Mouse (Mus musculus) CD8-positive naive resting alpha-beta T cell, adult 57 days (primary cell): ENCODE data around the gene Zfp639. TPM values are rescaled to one million over a fixed set of nuclear protein-coding genes. Genes with fewer than 3 reads are reported as not detected.

Experiments used
- total RNA-seq: library from RNA; stranded (reverse); gene quantifications from one replicate; pipeline ENCODE4 v1.2.4, GENCODE M21; 2023

Zfp639 gene
- total RNA-seq = 47.6 TPM

DNA sequence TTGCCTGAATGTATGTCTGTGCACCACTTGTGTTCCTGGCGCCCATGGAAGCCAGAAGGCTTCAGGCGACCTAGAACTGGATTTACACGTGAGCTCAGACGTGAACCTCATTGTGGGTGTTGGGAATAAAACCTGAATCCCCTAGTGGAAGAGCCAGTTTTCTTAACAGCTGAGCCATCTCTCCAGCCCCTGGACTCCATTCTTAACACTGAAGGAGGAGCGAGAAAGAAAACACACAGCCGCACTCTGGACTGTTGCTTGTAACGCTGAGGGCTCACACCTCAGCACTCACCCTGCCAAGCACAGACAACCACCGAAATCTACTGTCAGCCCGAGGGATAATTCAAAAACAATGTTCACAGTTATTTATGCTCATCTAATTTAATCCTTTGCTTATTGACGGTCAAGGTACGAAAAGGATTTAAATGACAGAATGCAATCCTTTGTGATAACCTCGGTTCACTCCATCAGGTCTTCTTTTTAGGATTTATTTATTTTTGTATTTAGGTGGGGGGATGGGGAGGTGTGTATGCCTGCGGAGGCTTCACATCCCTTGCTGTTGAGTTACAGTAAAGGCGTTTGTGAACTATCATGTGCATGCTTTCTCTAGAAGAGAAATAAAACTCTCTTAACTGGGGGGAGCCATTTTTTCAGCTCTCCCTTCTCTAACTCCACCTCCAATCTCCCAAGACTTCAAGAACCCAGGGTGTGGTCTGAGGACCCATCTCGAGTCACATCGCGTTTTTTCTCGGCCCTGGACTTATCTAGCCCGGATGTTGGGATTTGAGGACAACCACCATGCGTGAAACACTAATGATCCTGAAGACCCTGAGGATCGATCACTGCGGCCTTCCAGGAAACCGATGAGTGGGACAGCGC is at the start of gene Zfp639:
TSS of gene Zfp639 (plus strand) at position 764 of the 879 bp plus-strand sequence.

GRCm38 (mm10) chr3:32492097-32493090 is 17.7 kb upstream of the Zfp639 start, which contains the start of gene Kcnmb3:
Gene Kcnmb3 (minus strand): TSS chr3:32492231.

GRCm38 (mm10) chr3:32529303-32529898 is 19.3 kb downstream of the Zfp639 start, which contains the start of gene Mfn1:
Gene Mfn1 (plus strand): TSS chr3:32529465.

Other genes with a start within 250 kb of the Zfp639 start
- 7.2 TPM for gene Zmat3, start 144.2 kb upstream of the Zfp639 start, total RNA-seq
- 53.1 TPM for gene Pik3ca, start 112.6 kb upstream of the Zfp639 start, total RNA-seq
- gene Kcnmb3, start 18.0 kb upstream of the Zfp639 start, total RNA-seq = 1.1 TPM
- 43.4 TPM for gene Mfn1, start 19.2 kb downstream of the Zfp639 start, total RNA-seq
- gene Gnb4, start 106.3 kb downstream of the Zfp639 start, total RNA-seq = 22.2 TPM
- gene Actl6a, start 196.0 kb downstream of the Zfp639 start, total RNA-seq = 65.5 TPM
- gene Ndufb5, start 226.7 kb downstream of the Zfp639 start, total RNA-seq = 79.3 TPM
- 8.3 TPM for gene Mrpl47, start 227.3 kb downstream of the Zfp639 start, total RNA-seq